Mouse (Mus musculus): ENCODE results near the gene Cog1.

Cog1 gene

GRCm38 (mm10) chr11:113705966-113706652 lies 57.1 kb downstream of the Cog1 start:
- no peak for DNase-seq (ENCODE audit: low spot score)

DNA sequence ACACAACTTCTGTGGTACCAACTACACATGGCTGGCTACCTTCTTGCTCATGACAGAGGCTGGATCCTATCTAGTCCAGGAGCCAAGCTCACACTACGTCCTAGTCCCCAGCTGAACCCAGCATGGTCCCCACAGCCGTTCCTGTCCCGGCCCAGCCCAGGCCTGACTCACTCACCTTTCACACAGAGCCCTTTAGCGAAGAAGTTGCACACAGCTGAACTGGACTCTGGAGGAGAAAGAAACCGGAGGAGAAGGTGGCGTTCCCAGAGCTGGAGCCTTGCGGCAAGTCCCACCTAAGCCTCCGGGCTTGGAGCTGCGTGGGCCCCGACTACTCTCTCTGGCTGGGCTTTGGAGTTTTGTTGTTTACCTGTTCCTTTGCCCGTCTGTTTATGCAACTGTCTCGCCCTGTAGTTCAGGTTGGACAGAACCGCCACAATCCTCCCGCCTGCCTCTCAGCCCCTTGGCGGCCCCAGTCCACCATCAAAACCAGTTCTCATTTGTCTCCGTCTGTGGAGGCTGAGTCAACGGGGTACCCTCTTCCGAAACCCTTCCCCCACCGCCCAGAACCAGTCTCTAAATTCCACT lies 59.8 kb downstream of the Cog1 start:
- no peak for DNase-seq (ENCODE audit: low spot score)

DNA sequence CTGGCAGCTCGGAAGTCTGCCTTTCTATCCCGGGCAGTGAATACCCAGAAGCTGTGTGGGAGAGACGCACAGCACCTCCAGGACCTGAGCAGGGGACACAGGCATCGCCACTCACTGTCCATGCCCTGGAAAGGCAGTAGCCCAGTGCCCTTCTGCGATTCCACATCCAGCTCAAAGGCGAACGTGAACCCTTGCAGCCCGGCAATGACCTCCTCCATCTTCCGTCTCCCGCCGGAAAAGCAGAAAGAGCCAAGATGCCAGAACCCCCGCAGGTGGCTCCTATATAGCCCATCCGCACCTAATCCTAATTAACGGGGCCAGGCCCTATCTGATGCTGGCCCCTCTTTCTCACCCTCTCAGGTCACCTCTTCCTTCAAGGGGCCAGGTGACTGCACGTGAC lies 60.3 kb downstream of the Cog1 start:
- no peak for DNase-seq (ENCODE audit: low spot score)

DNA sequence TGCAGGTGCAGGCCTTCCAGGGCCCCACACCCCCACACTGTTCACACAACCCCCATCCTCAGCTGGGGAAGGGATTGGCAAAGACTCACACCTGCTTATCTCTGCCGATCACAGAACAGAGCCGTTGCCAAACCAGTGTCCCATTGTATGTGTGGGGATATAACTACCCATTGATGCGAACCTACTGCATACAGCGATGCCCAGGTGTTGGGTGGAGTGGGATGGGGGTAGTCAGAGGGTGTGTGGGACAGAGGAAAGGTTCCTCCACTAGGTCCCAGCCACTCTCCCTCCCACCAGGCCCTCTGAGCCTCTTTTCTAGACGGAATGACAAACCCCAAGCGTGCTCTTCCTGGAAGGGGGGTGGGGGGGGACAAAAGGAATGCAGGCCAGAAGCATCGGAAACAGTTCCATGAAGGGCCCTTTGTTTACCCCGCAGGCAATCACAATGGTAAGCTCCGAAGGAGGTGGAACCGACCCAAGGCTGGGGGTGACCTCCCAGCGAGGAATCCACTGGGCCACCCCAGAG lies 60.8 kb downstream of the Cog1 start, which contains the start of gene Cpsf4l:
Gene Cpsf4l, minus strand, starts transcription at position 287 of the 526 bp plus-strand sequence.
- DNase-seq (ENCODE audit: low spot score): no peak

DNA sequence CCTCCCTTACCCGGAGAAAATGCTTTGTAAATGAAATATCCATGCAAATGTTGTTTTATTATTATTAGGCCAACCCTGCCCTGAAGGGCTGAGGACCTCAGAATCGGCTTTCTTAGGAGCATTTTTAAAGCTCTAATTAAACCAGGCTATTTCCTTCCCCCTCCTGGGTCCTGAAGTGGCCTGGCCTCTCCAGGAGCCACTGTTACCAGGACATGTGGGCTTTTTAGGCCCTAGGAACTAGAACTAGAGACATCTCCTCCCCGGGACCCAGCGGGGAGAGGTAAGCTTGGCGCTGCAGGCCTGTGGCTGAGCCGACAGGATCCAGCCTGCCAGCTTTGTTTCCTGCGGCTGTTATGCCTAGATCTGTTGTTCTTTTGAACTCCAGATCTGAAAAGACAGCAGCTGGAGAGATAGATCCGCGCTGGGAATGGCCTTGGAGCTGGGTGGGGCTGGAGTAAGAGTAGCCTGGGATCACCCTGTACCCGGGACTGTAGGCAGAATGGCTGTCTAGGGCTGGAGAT lies 61.3 kb downstream of the Cog1 start:
- no peak for DNase-seq (ENCODE audit: low spot score)

- DNase-seq (ENCODE audit: low spot score): no peak
Observed at GRCm38 (mm10) chr11:113711061-113711460, 62.1 kb downstream of the Cog1 start.

DNA sequence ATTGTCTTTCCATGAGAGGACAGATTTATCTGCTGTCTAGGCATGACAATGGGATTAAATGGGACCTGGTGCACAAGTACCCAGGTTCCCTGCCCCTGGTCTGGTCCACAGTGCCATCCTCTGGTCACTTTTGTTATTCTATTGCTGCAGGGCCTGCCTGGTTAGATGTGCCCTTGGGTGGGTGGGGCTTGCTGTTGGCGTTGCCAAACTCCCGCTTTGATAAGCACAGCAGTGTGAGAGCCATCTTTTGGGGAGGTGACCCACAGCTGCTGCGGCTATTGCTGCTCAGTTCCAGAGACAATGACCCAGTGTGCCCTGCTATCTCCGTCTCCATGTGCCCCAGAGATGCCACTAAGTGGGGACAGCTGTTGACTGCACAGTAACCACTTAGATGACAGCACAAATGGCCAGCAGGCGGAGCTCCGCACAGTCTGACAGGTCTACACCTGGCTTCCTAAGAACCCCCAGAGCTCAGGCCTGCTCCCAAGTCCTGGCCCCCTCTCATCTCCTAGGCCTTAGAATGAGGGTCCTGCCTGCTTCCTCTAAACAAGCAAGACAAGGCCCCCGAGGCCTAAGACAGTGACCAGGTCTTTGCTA lies 66.2 kb downstream of the Cog1 start:
- DNase-seq (ENCODE audit: low spot score): peak; percentile 76

DNA sequence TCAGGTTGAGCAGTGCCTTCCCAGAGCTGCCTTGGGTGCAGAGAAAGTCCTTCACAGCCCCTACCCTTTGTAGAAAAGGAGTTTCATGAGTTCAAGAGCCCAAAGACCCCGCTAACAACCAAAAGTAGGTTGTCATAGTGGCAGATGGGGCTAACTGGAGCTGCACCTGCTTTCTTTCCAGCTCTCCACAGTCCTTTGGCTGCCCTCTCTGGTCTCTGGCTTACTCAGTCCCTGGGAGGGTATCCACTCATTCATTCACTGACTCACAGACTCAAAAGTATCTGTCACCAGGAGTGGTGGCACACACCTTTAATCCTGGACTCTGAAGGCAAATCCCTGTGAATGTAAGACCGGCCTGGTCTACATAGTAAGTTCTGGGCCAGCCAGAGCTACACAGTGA lies 67.2 kb downstream of the Cog1 start:
- DNase-seq (ENCODE audit: low spot score): no peak

Measured in testis, postnatal 10 days (tissue).